Mouse (Mus musculus) liver, postnatal 0 days (tissue): ENCODE data around the gene Gm20716.

Experiments
- CTCF ChIP-seq: sonication (generic); IDR thresholded peaks from 2 replicates; pipeline ENCODE4 v1.5.1; 2016; ENCODE audit warnings: antibody characterized with exemption, low read depth
- EP300 ChIP-seq: IDR thresholded peaks from 2 replicates; pipeline ENCODE4 v1.6.1; 2016; ENCODE audit warnings: antibody characterized with exemption, low read depth, mild to moderate bottlenecking

DNA sequence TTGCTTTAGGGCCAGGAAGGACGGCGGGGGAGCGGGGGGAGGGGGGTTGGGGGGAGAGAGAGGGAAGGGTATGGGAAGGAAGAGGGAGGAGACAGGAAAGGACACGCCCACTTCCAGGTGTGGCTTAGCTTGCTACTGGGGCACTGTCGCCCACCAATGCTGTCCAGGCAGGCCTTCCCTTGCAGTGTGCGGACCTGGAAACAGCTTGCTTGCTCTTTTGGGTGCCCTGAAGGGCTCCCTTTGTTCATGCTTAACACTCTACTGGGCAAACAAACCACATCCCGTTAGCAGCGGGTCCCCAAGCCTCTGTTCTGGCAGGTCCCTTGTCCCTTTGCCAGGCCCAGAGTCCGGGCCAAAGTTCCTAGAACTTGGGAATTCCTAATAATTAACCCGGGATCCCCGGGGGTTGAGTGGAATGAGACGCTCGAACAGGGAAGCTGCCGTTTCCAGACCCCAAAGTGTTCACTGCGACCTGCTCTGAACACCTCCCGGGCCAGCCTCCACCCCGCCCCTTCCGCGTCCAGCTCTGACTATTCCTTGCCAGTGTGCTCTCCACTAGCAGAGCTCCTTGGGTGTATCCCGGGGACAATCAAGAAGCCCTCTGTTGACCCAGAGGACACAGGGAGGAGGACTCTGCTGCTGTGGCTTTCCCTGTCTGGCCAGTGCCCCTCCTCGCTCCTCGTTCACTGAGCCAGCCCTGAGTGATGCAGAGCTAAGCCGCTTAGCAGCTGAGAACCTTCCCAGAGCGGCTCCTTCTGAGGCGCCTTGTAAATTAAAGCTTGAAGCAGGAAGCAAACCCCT is 71.1 kb downstream of the Gm20716 start:
- TF ChIP-seq CTCF: no peak
- no peak for TF ChIP-seq EP300
